Mouse (Mus musculus) liver, postnatal 0 days (tissue): Measurements from ENCODE around the gene Plin2. TPM values are rescaled to one million over a fixed set of nuclear protein-coding genes. Genes with fewer than 3 reads are reported as not detected.
"Not testable (repeated sequence)": the region's sequence is repeated elsewhere in the genome, so short reads cannot be mapped to it uniquely, and the experiment has no call there.

Experiments
- ATAC-seq: fragments of 200-750 bp; cut with Nextera tagmentation; 2 replicates; pipeline ENCODE4 v1.8.0; 2017; ENCODE audit warnings: mild to moderate bottlenecking, moderate library complexity
- DNase-seq: peaks from one replicate; pipeline ENCODE4 v3.0.0-alpha.2; 2016
- H3K27ac ChIP-seq: fragments of 300-500 bp; sonication (generic); 2 replicates; pipeline ENCODE4 v1.5.1; 2014; ENCODE audit warnings: antibody characterized with exemption, moderate library complexity, mild to moderate bottlenecking, low read depth
- H3K27me3 ChIP-seq: fragments of 300-500 bp; sonication (generic); 2 replicates; pipeline ENCODE4 v1.6.1; 2014; ENCODE audit warnings: low read length, control low read depth, mixed read lengths; ENCODE audit not compliant: insufficient read depth
- H3K36me3 ChIP-seq: fragments of 300-500 bp; sonication (generic); replicated peaks from 2 replicates; pipeline ENCODE4 v1.6.1; 2014; ENCODE audit warnings: mild to moderate bottlenecking, control low read depth, low read length, moderate library complexity, mixed read lengths; ENCODE audit not compliant: insufficient read depth
- H3K4me1 ChIP-seq: fragments of 300-500 bp; sonication (generic); 2 replicates; pipeline ENCODE4 v1.6.1; 2014; ENCODE audit warnings: antibody characterized with exemption, mild to moderate bottlenecking, control low read depth; ENCODE audit not compliant: insufficient read depth
- H3K4me2 ChIP-seq: fragments of 300-500 bp; sonication (generic); 2 replicates; pipeline ENCODE4 v1.6.1; 2014; ENCODE audit warnings: low read depth, mild to moderate bottlenecking, low read length, moderate library complexity, mixed read lengths
- H3K4me3 ChIP-seq: fragments of 300-500 bp; sonication (generic); 2 replicates; pipeline ENCODE4 v1.5.1; 2014; ENCODE audit warnings: low read depth, low read length
- H3K9ac ChIP-seq: fragments of 300-500 bp; sonication (generic); replicated peaks from 2 replicates; pipeline ENCODE4 v1.6.1; 2014; ENCODE audit warnings: mild to moderate bottlenecking, moderate library complexity
- H3K9me3 ChIP-seq: fragments of 300-500 bp; sonication (generic); 2 replicates; pipeline ENCODE4 v1.6.1; 2016; ENCODE audit warnings: mild to moderate bottlenecking, control low read depth, low read length, mixed read lengths
- CTCF ChIP-seq: sonication (generic); IDR thresholded peaks from 2 replicates; pipeline ENCODE4 v1.5.1; 2016; ENCODE audit warnings: antibody characterized with exemption, low read depth
- EP300 ChIP-seq: IDR thresholded peaks from 2 replicates; pipeline ENCODE4 v1.6.1; 2016; ENCODE audit warnings: antibody characterized with exemption, low read depth, mild to moderate bottlenecking
- WGBS: fragments of 180-500 bp; shearing (Covaris S2); extraction: QIAGEN DNeasy Blood & Tissue Kit; methylation state at CpG from one replicate; pipeline ENCODE4 v1.1.7; 2014; ENCODE audit not compliant: insufficient replicate concordance; 5-methylcytosine and 5-hydroxymethylcytosine counted together
- polyA plus RNA-seq: library from polyadenylated mRNA; unstranded; fragments of >200 nt; fragmentation: Nextera tagmentation; extraction: Ambion mirVana; gene quantifications from 2 replicates; pipeline ENCODE4 v1.2.1, GENCODE M21; 2015

Plin2 gene
- polyA plus RNA-seq, 1 experiment from 2014 or later, result 451 TPM

DNA sequence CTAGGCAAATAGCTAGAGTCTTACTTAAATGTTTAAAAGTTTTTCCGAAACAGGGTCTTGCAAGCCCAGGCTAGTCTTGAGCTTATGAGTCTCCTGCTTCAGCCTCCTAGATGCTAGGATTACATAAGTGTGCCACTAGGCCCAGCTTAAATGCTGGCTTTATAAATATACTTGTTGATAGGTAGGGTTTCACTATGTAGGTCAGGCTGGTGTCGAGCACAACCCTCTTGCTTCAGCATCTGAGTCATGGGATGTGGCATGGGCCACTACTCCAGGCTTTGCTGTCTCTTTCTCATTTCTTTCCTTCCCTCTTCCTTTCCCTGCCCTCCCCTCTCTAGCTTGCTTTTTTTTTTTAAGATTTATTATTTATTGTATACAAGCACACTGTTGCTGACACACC lies 9.8 kb upstream of the Plin2 start:
- H3K27me3 ChIP-seq, result no peaks in the 10 kb centered on the region
- no peak overlapping the region for H3K27ac ChIP-seq
- no peaks in the 10 kb centered on the region for H3K9me3 ChIP-seq
- H3K4me2 ChIP-seq, result no peak overlapping the region
- TF ChIP-seq CTCF (no peak), EP300 (no peak)
- 72% methylated on average over 2 of the region's 2 CpGs for WGBS
- H3K9ac ChIP-seq, result no peak overlapping the region
- no peak for DNase-seq
- H3K4me3 ChIP-seq, result no peak overlapping the region
- H3K36me3 ChIP-seq, result no peaks in the 10 kb centered on the region
- ATAC-seq, result no peak
- H3K4me1 ChIP-seq, result peaks cover 11% of the 10 kb centered on the region

DNA sequence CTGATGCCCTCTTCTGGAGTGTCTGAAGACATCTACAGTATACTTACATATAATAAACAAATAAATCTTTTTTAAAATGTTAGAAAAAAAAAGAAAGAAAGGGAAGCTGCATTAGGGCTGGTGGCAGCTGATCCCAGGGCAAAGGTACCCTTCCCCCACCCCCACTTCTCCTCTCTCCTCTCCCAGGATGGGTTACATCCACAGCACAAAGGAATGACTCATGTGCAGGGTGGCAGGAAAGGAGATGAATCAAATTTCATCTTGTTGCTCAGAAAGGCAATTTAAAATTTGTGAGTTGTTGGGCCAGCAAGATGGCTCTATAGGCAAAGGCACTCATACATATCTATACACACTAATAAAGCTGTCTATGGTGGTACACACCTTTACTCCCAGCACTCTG lies 6.9 kb upstream of the Plin2 start:
- Histone ChIP-seq H3K9ac (no peak overlapping the region), H3K4me3 (no peak overlapping the region), H3K4me1 (peaks cover 28% of the 10 kb centered on the region), H3K4me2 (no peak overlapping the region), H3K9me3 (no peaks in the 10 kb centered on the region), H3K27ac (no peak overlapping the region), H3K36me3 (no peaks in the 10 kb centered on the region), H3K27me3 (no peaks in the 10 kb centered on the region)
- ATAC-seq, result no peak
- TF ChIP-seq CTCF, result no peak
- no peak for TF ChIP-seq EP300
- no peak for DNase-seq

- Histone ChIP-seq H3K4me1 (peaks cover 42% of the 10 kb centered on the region), H3K27ac (peak overlapping the region; percentile 39; the same call in 1 of the 2 replicates)
- not testable (repeated sequence) for H3K36me3 ChIP-seq, DNase-seq, H3K4me3 ChIP-seq, H3K27me3 ChIP-seq, H3K9ac ChIP-seq, H3K4me2 ChIP-seq, H3K9me3 ChIP-seq
- peak; percentile 79 for ATAC-seq
Observed at GRCm38 (mm10) chr4:86674739-86675138, 4.9 kb upstream of the Plin2 start.

GRCm38 (mm10) chr4:86674150-86674549 lies 4.3 kb upstream of the Plin2 start:
- not testable (repeated sequence) for H3K9me3 ChIP-seq, H3K4me2 ChIP-seq, H3K9ac ChIP-seq, H3K4me3 ChIP-seq, H3K27me3 ChIP-seq, DNase-seq, ATAC-seq, H3K36me3 ChIP-seq, H3K27ac ChIP-seq
- H3K4me1 ChIP-seq, result peaks cover 42% of the 10 kb centered on the region

GRCm38 (mm10) chr4:86672450-86672849 lies 2.6 kb upstream of the Plin2 start:
- Histone ChIP-seq H3K9ac (no peak overlapping the region; the same call in 1 of the 2 replicates), H3K36me3 (peaks cover 7% of the 10 kb centered on the region; the same call in 1 of the 2 replicates), H3K4me3 (no peak overlapping the region), H3K9me3 (no peaks in the 10 kb centered on the region), H3K4me1 (peaks cover 57% of the 10 kb centered on the region), H3K27ac (peak overlapping the region; percentile 98), H3K27me3 (no peaks in the 10 kb centered on the region), H3K4me2 (no peak overlapping the region)
- WGBS, result 62% methylated on average over 7 of the region's 7 CpGs
- no peak for TF ChIP-seq CTCF
- no peak for TF ChIP-seq EP300
- ATAC-seq (no peak), DNase-seq (no peak)

DNA sequence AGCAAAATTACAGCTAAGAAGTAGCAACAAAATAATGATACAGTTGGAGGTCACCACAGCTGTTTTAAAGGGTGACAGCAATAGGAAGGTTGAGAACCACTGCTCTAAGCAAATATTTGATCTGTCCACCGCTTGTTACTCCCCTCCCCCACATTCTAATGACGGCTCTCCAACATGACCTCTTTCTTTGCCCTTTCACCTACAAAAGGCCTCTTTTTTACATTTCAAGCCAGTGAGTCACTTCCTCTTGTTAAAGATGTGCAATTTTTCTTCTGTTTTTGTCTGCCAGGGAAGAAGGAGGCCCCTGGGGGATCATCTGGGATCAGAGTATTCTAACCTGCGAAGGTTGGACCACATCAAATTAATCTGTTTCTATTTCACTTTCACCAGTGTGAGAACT lies 1.9 kb upstream of the Plin2 start:
- peak overlapping the region; percentile 81 for H3K4me2 ChIP-seq
- DNase-seq (peak; percentile 41), ATAC-seq (peak; percentile 28)
- H3K4me3 ChIP-seq, result no peak overlapping the region
- peaks cover 8% of the 10 kb centered on the region; the same call in 1 of the 2 replicates for H3K36me3 ChIP-seq
- peaks cover 57% of the 10 kb centered on the region for H3K4me1 ChIP-seq
- no peaks in the 10 kb centered on the region for H3K27me3 ChIP-seq
- no peaks in the 10 kb centered on the region for H3K9me3 ChIP-seq
- 39% methylated on average over 3 of the region's 3 CpGs for WGBS
- TF ChIP-seq CTCF, result no peak
- TF ChIP-seq EP300, result peak; percentile 78
- peak overlapping the region; percentile 46 for H3K9ac ChIP-seq
- H3K27ac ChIP-seq, result peak overlapping the region; percentile 98

- TF ChIP-seq CTCF (no peak), EP300 (peak; percentile 72; the same call in 1 of the 2 replicates)
- peaks cover 63% of the 10 kb centered on the region for H3K4me1 ChIP-seq
- peak overlapping the region; percentile 98 for H3K27ac ChIP-seq
- H3K9me3 ChIP-seq, result no peaks in the 10 kb centered on the region
- H3K27me3 ChIP-seq, result no peaks in the 10 kb centered on the region
- peaks cover 15% of the 10 kb centered on the region for H3K36me3 ChIP-seq
- ATAC-seq (peak; percentile 40), DNase-seq (peak; percentile 45)
- peak overlapping the region; percentile 81 for H3K4me2 ChIP-seq
- H3K9ac ChIP-seq, result peak overlapping the region; percentile 92
- 62% methylated on average over 8 of the region's 8 CpGs for WGBS
- no peak overlapping the region for H3K4me3 ChIP-seq
Observed at GRCm38 (mm10) chr4:86670582-86671306, 884 bp upstream of the Plin2 start.

GRCm38 (mm10) chr4:86669241-86669753 lies 563 bp downstream of the Plin2 start:
- peak overlapping the region; percentile 92 for H3K9ac ChIP-seq
- peak overlapping the region; percentile 91 for H3K4me3 ChIP-seq
- H3K36me3 ChIP-seq, result peaks cover 29% of the 10 kb centered on the region
- 5% methylated on average over 5 of the region's 6 CpGs for WGBS
- peak; percentile 53 for ATAC-seq
- peak overlapping the region; percentile 81 for H3K4me2 ChIP-seq
- H3K9me3 ChIP-seq, H3K27me3 ChIP-seq: not testable (repeated sequence)
- H3K27ac ChIP-seq, result peak overlapping the region; percentile 98
- peak; percentile 29 for DNase-seq
- H3K4me1 ChIP-seq, result peaks cover 72% of the 10 kb centered on the region
